Mouse (Mus musculus): ENCODE measurements around the gene Chat.

DNA sequence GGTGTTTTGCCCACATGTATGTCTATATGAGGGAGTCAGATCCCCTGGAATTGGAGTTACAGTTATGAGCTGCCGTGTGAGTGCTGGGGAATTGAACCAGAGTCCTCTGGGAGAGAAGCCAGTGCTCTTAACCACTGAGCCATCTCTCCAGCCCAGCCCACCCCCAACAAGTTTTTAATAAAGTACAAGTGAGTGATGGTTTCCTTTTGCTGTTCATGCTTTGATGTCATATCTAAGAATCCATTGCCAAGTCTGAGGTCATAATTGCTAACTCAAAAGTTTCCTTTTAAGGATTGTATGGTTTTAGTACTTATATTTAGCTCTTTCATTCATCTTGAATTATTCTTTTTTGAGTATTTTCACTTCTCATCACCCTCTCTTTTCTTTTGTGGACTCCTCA lies 38.1 kb upstream of the Chat start:
- TF ChIP-seq CTCF (IDR thresholded peaks at IDR 0.05; ENCODE audit: extremely low read depth, insufficient read depth, insufficient read length, insufficient replicate concordance) (no peak), POLR2A (IDR thresholded peaks at IDR 0.05; ENCODE audit: low read depth, low read length) (no peak)
